Mouse (Mus musculus): ENCODE results near the gene Psmd9. TPM values are rescaled to one million over a fixed set of nuclear protein-coding genes. Genes with fewer than 3 reads are reported as not detected.

Psmd9 gene
- polyA plus RNA-seq, 1 experiment from 2014 or later: 63.5 TPM

GRCm38 (mm10) chr5:123279248-123279647 is 110.0 kb downstream of the Psmd9 start:
- Histone ChIP-seq H3K27ac (ENCODE audit: low read depth, low read length) (no peak overlapping the region), H3K4me1 (ENCODE audit: control insufficient read depth, insufficient read depth, low read length) (peaks cover 13% of the 10 kb centered on the region), H3K9me3 (replicated peaks; ENCODE audit: control insufficient read depth, low read length) (no peaks in the 10 kb centered on the region), H3K27me3 (replicated peaks; ENCODE audit: control insufficient read depth, insufficient read depth, low read length) (no peaks in the 10 kb centered on the region), H3K4me3 (ENCODE audit: low read depth, low read length) (no peak overlapping the region), H3K9ac (ENCODE audit: low read length) (no peak overlapping the region), H3K4me2 (ENCODE audit: low read length) (no peak overlapping the region), H3K36me3 (ENCODE audit: control insufficient read depth, insufficient read depth, low read length) (no peaks in the 10 kb centered on the region)
- 93% methylated on average over 4 of the region's 4 CpGs for WGBS
- no peak for ATAC-seq
- no peak for DNase-seq (ENCODE audit: low spot score)

GRCm38 (mm10) chr5:123281336-123282136 is 112.3 kb downstream of the Psmd9 start:
- WGBS: 70% methylated on average over 9 of the region's 9 CpGs
- no peak for ATAC-seq
- no peaks in the 10 kb centered on the region for H3K27me3 ChIP-seq (replicated peaks; ENCODE audit: control insufficient read depth, insufficient read depth, low read length)
- H3K9ac ChIP-seq (ENCODE audit: low read length): no peak overlapping the region
- no peak overlapping the region for H3K4me3 ChIP-seq (ENCODE audit: low read depth, low read length)
- no peaks in the 10 kb centered on the region for H3K36me3 ChIP-seq (ENCODE audit: control insufficient read depth, insufficient read depth, low read length)
- no peak overlapping the region for H3K27ac ChIP-seq (ENCODE audit: low read depth, low read length)
- no peak overlapping the region for H3K4me2 ChIP-seq (ENCODE audit: low read length)
- peaks cover 4% of the 10 kb centered on the region for H3K4me1 ChIP-seq (ENCODE audit: control insufficient read depth, insufficient read depth, low read length)
- DNase-seq (ENCODE audit: low spot score): no peak
- no peaks in the 10 kb centered on the region for H3K9me3 ChIP-seq (replicated peaks; ENCODE audit: control insufficient read depth, low read length)

GRCm38 (mm10) chr5:123285174-123285573 is 116.0 kb downstream of the Psmd9 start:
- Histone ChIP-seq H3K9ac (ENCODE audit: low read length) (no peak overlapping the region), H3K27ac (ENCODE audit: low read depth, low read length) (peak overlapping the region; percentile 39; the same call in 1 of the 2 replicates), H3K4me2 (ENCODE audit: low read length) (no peak overlapping the region), H3K4me1 (ENCODE audit: control insufficient read depth, insufficient read depth, low read length) (no peaks in the 10 kb centered on the region), H3K36me3 (ENCODE audit: control insufficient read depth, insufficient read depth, low read length) (no peaks in the 10 kb centered on the region), H3K9me3 (replicated peaks; ENCODE audit: control insufficient read depth, low read length) (no peaks in the 10 kb centered on the region; the same call in 1 of the 2 replicates), H3K27me3 (replicated peaks; ENCODE audit: control insufficient read depth, insufficient read depth, low read length) (no peaks in the 10 kb centered on the region), H3K4me3 (ENCODE audit: low read depth, low read length) (no peak overlapping the region)
- 40% methylated on average over 8 of the region's 8 CpGs for WGBS
- peak; percentile 76 for DNase-seq (ENCODE audit: low spot score)
- peak; percentile 62; the same call in 1 of the 2 replicates for ATAC-seq

GRCm38 (mm10) chr5:123288079-123288478 is 118.9 kb downstream of the Psmd9 start:
- Histone ChIP-seq H3K27me3 (replicated peaks; ENCODE audit: control insufficient read depth, insufficient read depth, low read length) (no peaks in the 10 kb centered on the region), H3K27ac (ENCODE audit: low read depth, low read length) (no peak overlapping the region), H3K4me2 (ENCODE audit: low read length) (no peak overlapping the region), H3K9ac (ENCODE audit: low read length) (no peak overlapping the region), H3K36me3 (ENCODE audit: control insufficient read depth, insufficient read depth, low read length) (no peaks in the 10 kb centered on the region), H3K9me3 (replicated peaks; ENCODE audit: control insufficient read depth, low read length) (no peaks in the 10 kb centered on the region; the same call in 1 of the 2 replicates), H3K4me3 (ENCODE audit: low read depth, low read length) (no peak overlapping the region), H3K4me1 (ENCODE audit: control insufficient read depth, insufficient read depth, low read length) (no peaks in the 10 kb centered on the region)
- 87% methylated on average over 5 of the region's 5 CpGs for WGBS
- DNase-seq (ENCODE audit: low spot score) (no peak), ATAC-seq (no peak)

- H3K27ac ChIP-seq (ENCODE audit: low read depth, low read length): no peak overlapping the region
These were observed 125.4 kb downstream of the Psmd9 start for GRCm38 (mm10) chr5:123294653-123295052.

GRCm38 (mm10) chr5:123296224-123296806 is 127.1 kb downstream of the Psmd9 start:
- 64% methylated on average over 12 of the region's 12 CpGs for WGBS
- no peak for DNase-seq (ENCODE audit: low spot score)
- no peak overlapping the region for H3K27ac ChIP-seq (ENCODE audit: low read depth, low read length)

More at GRCm38 (mm10) chr5:123294653-123295052, 125.4 kb downstream of the Psmd9 start:
- no peaks in the 10 kb centered on the region for H3K27me3 ChIP-seq (replicated peaks; ENCODE audit: control insufficient read depth, insufficient read depth, low read length)
- H3K9ac ChIP-seq (ENCODE audit: low read length): no peak overlapping the region
- H3K9me3 ChIP-seq (replicated peaks; ENCODE audit: control insufficient read depth, low read length): no peaks in the 10 kb centered on the region
- no peaks in the 10 kb centered on the region for H3K4me1 ChIP-seq (ENCODE audit: control insufficient read depth, insufficient read depth, low read length)
- DNase-seq (ENCODE audit: low spot score) (peak; percentile 51), ATAC-seq (no peak)
- no peak overlapping the region for H3K4me2 ChIP-seq (ENCODE audit: low read length)
- no peaks in the 10 kb centered on the region for H3K36me3 ChIP-seq (ENCODE audit: control insufficient read depth, insufficient read depth, low read length)
- 70% methylated on average over 9 of the region's 9 CpGs for WGBS
- no peak overlapping the region for H3K4me3 ChIP-seq (ENCODE audit: low read depth, low read length)

GRCm38 (mm10) chr5:123296972-123297754 is 128.0 kb downstream of the Psmd9 start:
- no peak overlapping the region for H3K27ac ChIP-seq (ENCODE audit: low read depth, low read length)
- no peak overlapping the region for H3K4me2 ChIP-seq (ENCODE audit: low read length)
- no peak overlapping the region for H3K9ac ChIP-seq (ENCODE audit: low read length)
- peaks cover 22% of the 10 kb centered on the region for H3K4me1 ChIP-seq (ENCODE audit: control insufficient read depth, insufficient read depth, low read length)
- DNase-seq (ENCODE audit: low spot score): peak; percentile 56
- H3K27me3 ChIP-seq (replicated peaks; ENCODE audit: control insufficient read depth, insufficient read depth, low read length): no peaks in the 10 kb centered on the region
- 59% methylated on average over 23 of the region's 23 CpGs for WGBS
- ATAC-seq: no peak
- H3K9me3 ChIP-seq (replicated peaks; ENCODE audit: control insufficient read depth, low read length): no peaks in the 10 kb centered on the region
- H3K36me3 ChIP-seq (ENCODE audit: control insufficient read depth, insufficient read depth, low read length): no peaks in the 10 kb centered on the region
- no peak overlapping the region for H3K4me3 ChIP-seq (ENCODE audit: low read depth, low read length)

More at GRCm38 (mm10) chr5:123296224-123296806, 127.1 kb downstream of the Psmd9 start:
- Histone ChIP-seq H3K27me3 (replicated peaks; ENCODE audit: control insufficient read depth, insufficient read depth, low read length) (no peaks in the 10 kb centered on the region), H3K4me1 (ENCODE audit: control insufficient read depth, insufficient read depth, low read length) (peaks cover 14% of the 10 kb centered on the region), H3K9me3 (replicated peaks; ENCODE audit: control insufficient read depth, low read length) (no peaks in the 10 kb centered on the region), H3K4me2 (ENCODE audit: low read length) (no peak overlapping the region), H3K9ac (ENCODE audit: low read length) (no peak overlapping the region), H3K36me3 (ENCODE audit: control insufficient read depth, insufficient read depth, low read length) (no peaks in the 10 kb centered on the region), H3K4me3 (ENCODE audit: low read depth, low read length) (no peak overlapping the region)
- no peak for ATAC-seq

GRCm38 (mm10) chr5:123297830-123298229 is 128.6 kb downstream of the Psmd9 start:
- Histone ChIP-seq H3K27ac (ENCODE audit: low read depth, low read length) (no peak overlapping the region), H3K4me2 (ENCODE audit: low read length) (no peak overlapping the region), H3K4me1 (ENCODE audit: control insufficient read depth, insufficient read depth, low read length) (peaks cover 26% of the 10 kb centered on the region), H3K36me3 (ENCODE audit: control insufficient read depth, insufficient read depth, low read length) (no peaks in the 10 kb centered on the region), H3K9me3 (replicated peaks; ENCODE audit: control insufficient read depth, low read length) (no peaks in the 10 kb centered on the region), H3K9ac (ENCODE audit: low read length) (no peak overlapping the region), H3K4me3 (ENCODE audit: low read depth, low read length) (no peak overlapping the region), H3K27me3 (replicated peaks; ENCODE audit: control insufficient read depth, insufficient read depth, low read length) (no peaks in the 10 kb centered on the region)
- DNase-seq (ENCODE audit: low spot score) (no peak), ATAC-seq (no peak)
- 73% methylated on average over 7 of the region's 7 CpGs for WGBS

Data from forebrain, embryonic 14.5 days (tissue).